Mouse (Mus musculus): ENCODE results near the gene Gm15557.
"Not testable (repeated sequence)": the region's sequence is repeated elsewhere in the genome, so short reads cannot be mapped to it uniquely, and the experiment has no call there.

Gm15557 gene

GRCm38 (mm10) chr2:155940681-155941080, at the start of gene Gm15557:
TSS of gene Gm15557 (plus strand) at chr2:155940728.
- DNase-seq (ENCODE audit: low read depth, low spot score): no peak

GRCm38 (mm10) chr2:155894307-155895045, 46.1 kb upstream of the Gm15557 start:
- no peak for DNase-seq (ENCODE audit: low read depth, low spot score)

- no peak for DNase-seq (ENCODE audit: low read depth, low spot score)
Observed at GRCm38 (mm10) chr2:155895046-155895735, 45.3 kb upstream of the Gm15557 start.

- DNase-seq (ENCODE audit: low read depth, low spot score): no peak
Observed at GRCm38 (mm10) chr2:155902989-155903631, 37.4 kb upstream of the Gm15557 start.

- no peak for DNase-seq (ENCODE audit: low read depth, low spot score)
Observed at GRCm38 (mm10) chr2:155903632-155904008, 36.9 kb upstream of the Gm15557 start.

GRCm38 (mm10) chr2:155914684-155915083, 25.8 kb upstream of the Gm15557 start:
- DNase-seq (ENCODE audit: low read depth, low spot score): no peak

- no peak for DNase-seq (ENCODE audit: low read depth, low spot score)
Observed at GRCm38 (mm10) chr2:155923143-155923542, 17.4 kb upstream of the Gm15557 start.

- not testable (repeated sequence) for DNase-seq (ENCODE audit: low read depth, low spot score)
Observed at GRCm38 (mm10) chr2:155925213-155925612, 15.3 kb upstream of the Gm15557 start.

- no peak for DNase-seq (ENCODE audit: low read depth, low spot score)
Observed at GRCm38 (mm10) chr2:155928711-155929345, 11.7 kb upstream of the Gm15557 start.

- peak; percentile 93 for DNase-seq (ENCODE audit: low read depth, low spot score)
Observed at GRCm38 (mm10) chr2:155929531-155930442, 10.7 kb upstream of the Gm15557 start, which contains the start of gene Uqcc1. TSS of gene Uqcc1 (minus strand) at chr2:155930310.

GRCm38 (mm10) chr2:155939897-155940529, 515 bp upstream of the Gm15557 start:
- no peak for DNase-seq (ENCODE audit: low read depth, low spot score)

GRCm38 (mm10) chr2:155941697-155942442, 1.3 kb downstream of the Gm15557 start:
- no peak for DNase-seq (ENCODE audit: low read depth, low spot score)

GRCm38 (mm10) chr2:155943463-155943862, 2.9 kb downstream of the Gm15557 start:
- no peak for DNase-seq (ENCODE audit: low read depth, low spot score)

GRCm38 (mm10) chr2:155944685-155945084, 4.2 kb downstream of the Gm15557 start:
- no peak for DNase-seq (ENCODE audit: low read depth, low spot score)

- no peak for DNase-seq (ENCODE audit: low read depth, low spot score)
Observed at GRCm38 (mm10) chr2:155945124-155945523, 4.6 kb downstream of the Gm15557 start, which contains the start of gene Gdf5. TSS of gene Gdf5 (minus strand) at chr2:155945367.

GRCm38 (mm10) chr2:155945580-155945979, 5.1 kb downstream of the Gm15557 start:
- DNase-seq (ENCODE audit: low read depth, low spot score): no peak

- no peak for DNase-seq (ENCODE audit: low read depth, low spot score)
Observed at GRCm38 (mm10) chr2:155946069-155946468, 5.5 kb downstream of the Gm15557 start.

- DNase-seq (ENCODE audit: low read depth, low spot score): no peak
Observed at GRCm38 (mm10) chr2:155946499-155946898, 6.0 kb downstream of the Gm15557 start.

GRCm38 (mm10) chr2:155947390-155948002, 7.0 kb downstream of the Gm15557 start:
- no peak for DNase-seq (ENCODE audit: low read depth, low spot score)

Measured in brain, embryonic 18.5 days (tissue).